ENCODE assay signal across 19 mouse cellular contexts in the genomic region with DNA sequence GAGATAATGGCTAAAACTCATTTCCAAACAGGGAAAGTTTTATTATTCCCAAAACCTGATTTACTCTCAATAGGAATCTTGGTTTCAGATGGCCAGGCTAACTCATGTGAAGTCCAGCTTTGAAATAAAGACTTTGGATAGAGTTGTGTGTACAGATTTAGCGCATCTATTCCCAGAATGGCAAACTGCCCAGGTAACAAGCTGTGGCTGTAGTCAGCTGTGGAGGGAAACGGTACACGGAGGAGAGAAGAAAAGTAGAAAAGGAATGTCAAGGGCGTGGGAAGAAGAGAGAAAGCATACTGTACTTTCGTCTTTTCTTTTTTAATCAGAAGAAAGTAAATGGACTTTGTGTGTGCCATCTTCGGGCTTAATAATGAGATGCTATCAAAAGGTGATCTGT.
DNase-seq lines count a peak whose midpoint lies in the region; ATAC-seq and TF ChIP-seq lines count a peak whose summit lies in the region.
"Had no signal": no experiment of that assay in that cellular context is flagged by ENCODE, and none has a peak within 500 bp of the region (broad histone marks: within the 10 kb centered on the region; RNA-seq: fewer than 3 reads in every experiment).

No protein-coding gene starts in this region.

- no peak overlapping the region for H3K27ac ChIP-seq in heart, embryonic 10.5 days
- H3K27ac ChIP-seq in lung, embryonic 14.5 days (ENCODE audit: low read depth): no peak overlapping the region
- H3K27ac ChIP-seq in limb, embryonic 15.5 days: peak overlapping the region; percentile 50
- H3K27ac ChIP-seq: liver, embryonic 13.5 days; stomach, postnatal 0 days had no signal

- whole genome bisulfite sequencing in heart, embryonic 10.5 days: 85% methylated on average over 6 of the region's 6 CpGs
- 72% methylated on average over 6 of the region's 6 CpGs for WGBS in lung, embryonic 14.5 days
- WGBS in limb, embryonic 15.5 days: 57% methylated on average over 6 of the region's 6 CpGs

- DNase-seq in cerebellum, postnatal 25 days: peak; percentile 5 to 19
- no peak for DNase-seq in cerebellum, adult 8-10 months
- peak; percentile 6 to 14 for DNase-seq in heart, adult 9 months (ENCODE audit: low spot score in 2 of 2)
- DNase-seq in heart, embryonic 10.5 days (ENCODE audit: low spot score): no peak
- peak; percentile 25 for DNase-seq in lung, embryonic 14.5 days
- DNase-seq in lung, postnatal 4 days: no peak
- DNase-seq in c-Kit-positive CD71-positive TER-119-positive erythroid progenitor cells, embryonic 14.5 days (ENCODE audit: low spot score): no peak
- DNase-seq: adrenal gland, adult 8-10 months; B cell, adult 2 months; kidney, adult 11 months; kidney, postnatal 10 days; liver, embryonic 13.5 days; midbrain, embryonic 14.5 days; retina, postnatal 1 day; thymus, postnatal 25 days had no signal

- TF ChIP-seq CTCF in lung, embryonic 14.5 days (IDR thresholded peaks at IDR 0.05; ENCODE audit: low read depth): no peak

- H3K4me1 ChIP-seq in heart, embryonic 10.5 days: no peaks in the 10 kb centered on the region
- H3K4me1 ChIP-seq in lung, embryonic 14.5 days (ENCODE audit: insufficient read depth): no peaks in the 10 kb centered on the region
- peaks cover 4% of the 10 kb centered on the region; the same call in 1 of the 2 replicates for H3K4me1 ChIP-seq in limb, embryonic 15.5 days
- H3K4me1 ChIP-seq: liver, embryonic 13.5 days had no signal

- no peak overlapping the region for H3K4me2 ChIP-seq in lung, embryonic 14.5 days
- H3K4me2 ChIP-seq in limb, embryonic 15.5 days: no peak overlapping the region
- H3K4me2 ChIP-seq: liver, embryonic 13.5 days had no signal

- no peaks in the 10 kb centered on the region for H3K9me3 ChIP-seq in heart, embryonic 10.5 days
- H3K9me3 ChIP-seq in lung, embryonic 14.5 days (ENCODE audit: low read depth, low read length): no peaks in the 10 kb centered on the region
- H3K9me3 ChIP-seq in limb, embryonic 15.5 days: no peaks in the 10 kb centered on the region
- H3K9me3 ChIP-seq: liver, embryonic 13.5 days had no signal

- H3K9ac ChIP-seq in lung, embryonic 14.5 days: no peak overlapping the region
- no peak overlapping the region for H3K9ac ChIP-seq in limb, embryonic 15.5 days
- H3K9ac ChIP-seq: liver, embryonic 13.5 days had no signal

- H3K27me3 ChIP-seq in heart, embryonic 10.5 days (ENCODE audit: insufficient read depth, poor library complexity, severe bottlenecking): no peaks in the 10 kb centered on the region
- no peaks in the 10 kb centered on the region for H3K27me3 ChIP-seq in lung, embryonic 14.5 days (ENCODE audit: insufficient read depth, low read length)
- H3K27me3 ChIP-seq in limb, embryonic 15.5 days: no peaks in the 10 kb centered on the region
- H3K27me3 ChIP-seq: liver, embryonic 13.5 days had no signal

- no peak overlapping the region for H3K4me3 ChIP-seq in heart, embryonic 10.5 days
- H3K4me3 ChIP-seq in lung, embryonic 14.5 days (ENCODE audit: low read depth, low read length): no peak overlapping the region
- no peak overlapping the region for H3K4me3 ChIP-seq in limb, embryonic 15.5 days
- H3K4me3 ChIP-seq: liver, embryonic 13.5 days had no signal

- ATAC-seq in lung, embryonic 14.5 days (ENCODE audit: insufficient read depth): no peak
- no peak for ATAC-seq in limb, embryonic 15.5 days (ENCODE audit: insufficient number of reproducible peaks, low FRiP score, low TSS enrichment, low read depth)
- ATAC-seq: hindbrain, embryonic 16.5 days; lung, postnatal 0 days had no signal

- H3K36me3 ChIP-seq in heart, embryonic 10.5 days: no peaks in the 10 kb centered on the region
- H3K36me3 ChIP-seq in lung, embryonic 14.5 days (ENCODE audit: insufficient read depth): no peaks in the 10 kb centered on the region
- no peaks in the 10 kb centered on the region for H3K36me3 ChIP-seq in limb, embryonic 15.5 days
- H3K36me3 ChIP-seq: liver, embryonic 13.5 days had no signal

Comparison
In these comparisons a context has a peak if more than half of its experiments do, and no peak if none do; other contexts are left out.
1. DNase-seq: peak in cerebellum, postnatal 25 days (2 of 2), heart, adult 9 months (2 of 2) and lung, embryonic 14.5 days (single experiment); none in cerebellum, adult 8-10 months (single experiment), heart, embryonic 10.5 days (single experiment), lung, postnatal 4 days (0 of 2) and c-Kit-positive CD71-positive TER-119-positive erythroid progenitor cells, embryonic 14.5 days (single experiment).